Mouse (Mus musculus) hindbrain, embryonic 13.5 days (tissue): Measurements from ENCODE around the gene Eif4g3. TPM values are rescaled to one million over a fixed set of nuclear protein-coding genes. Genes with fewer than 3 reads are reported as not detected.
"Not testable (repeated sequence)": the region's sequence is repeated elsewhere in the genome, so short reads cannot be mapped to it uniquely, and the experiment has no call there.

ENCODE experiments used
- ATAC-seq: fragments of 200-750 bp; cut with Nextera tagmentation; 2 replicates; pipeline ENCODE4 v1.8.0; 2017; ENCODE audit warnings: moderate TSS enrichment; ENCODE audit not compliant: low FRiP score
- H3K27ac ChIP-seq: fragments of 300-500 bp; sonication (generic); 2 replicates; pipeline ENCODE4 v1.5.1; 2015; ENCODE audit warnings: inconsistent platforms, mild to moderate bottlenecking, moderate library complexity
- H3K27me3 ChIP-seq: fragments of 300-500 bp; sonication (generic); 2 replicates; pipeline ENCODE4 v1.6.1; 2015; ENCODE audit warnings: mild to moderate bottlenecking, inconsistent platforms
- H3K36me3 ChIP-seq: fragments of 300-500 bp; sonication (generic); 2 replicates; pipeline ENCODE4 v1.6.1; 2015; ENCODE audit warnings: mild to moderate bottlenecking, inconsistent platforms
- H3K4me1 ChIP-seq: fragments of 300-500 bp; sonication (generic); replicated peaks from 2 replicates; pipeline ENCODE4 v1.6.1; 2015; ENCODE audit warnings: inconsistent platforms
- H3K4me2 ChIP-seq: fragments of 300-500 bp; sonication (generic); 2 replicates; pipeline ENCODE4 v1.6.1; 2015; ENCODE audit warnings: inconsistent platforms, mild to moderate bottlenecking, moderate library complexity
- H3K4me3 ChIP-seq: fragments of 300-500 bp; sonication (generic); 2 replicates; pipeline ENCODE4 v1.5.1; 2015; ENCODE audit warnings: mild to moderate bottlenecking, inconsistent platforms
- H3K9ac ChIP-seq: fragments of 300-500 bp; sonication (generic); 2 replicates; pipeline ENCODE4 v1.6.1; 2015; ENCODE audit warnings: mild to moderate bottlenecking, inconsistent platforms
- H3K9me3 ChIP-seq: fragments of 300-500 bp; sonication (generic); 2 replicates; pipeline ENCODE4 v1.6.1; 2016; ENCODE audit warnings: inconsistent platforms
- WGBS: fragments of 180-500 bp; shearing (Covaris S2); methylation state at CpG from one replicate; pipeline ENCODE4 v1.1.7; 2015; 5-methylcytosine and 5-hydroxymethylcytosine counted together
- polyA plus RNA-seq: library from polyadenylated mRNA; unstranded; fragments of >200 nt; fragmentation: Nextera tagmentation; extraction: Ambion mirVana; gene quantifications from 2 replicates; pipeline ENCODE4 v1.2.1, GENCODE M21; 2015

Gene Eif4g3
- polyA plus RNA-seq, 1 experiment from 2014 or later = 48.7 TPM

- peaks cover 40% of the 10 kb centered on the region for H3K36me3 ChIP-seq
Measured at GRCm38 (mm10) chr4:137963881-137964584, 28.8 kb upstream of the Eif4g3 start.

GRCm38 (mm10) chr4:137964585-137964930, 28.3 kb upstream of the Eif4g3 start:
- 95% methylated on average over 11 of the region's 11 CpGs for WGBS
- Histone ChIP-seq H3K9me3 (0 out of 2 replicates have a peak, but pooled peaks cover 3% of the 10 kb centered on the region), H3K36me3 (peaks cover 35% of the 10 kb centered on the region), H3K27ac (no peak overlapping the region), H3K4me1 (no peaks in the 10 kb centered on the region), H3K27me3 (no peaks in the 10 kb centered on the region), H3K9ac (no peak overlapping the region), H3K4me3 (no peak overlapping the region), H3K4me2 (no peak overlapping the region)
- ATAC-seq = no peak

More at GRCm38 (mm10) chr4:137963881-137964584, 28.8 kb upstream of the Eif4g3 start:
- Histone ChIP-seq H3K27me3 (no peaks in the 10 kb centered on the region), H3K4me2 (no peak overlapping the region), H3K9me3 (0 out of 2 replicates have a peak, but pooled peaks cover 7% of the 10 kb centered on the region), H3K9ac (no peak overlapping the region), H3K4me1 (no peaks in the 10 kb centered on the region), H3K4me3 (no peak overlapping the region), H3K27ac (no peak overlapping the region)
- WGBS = 42% methylated on average over 6 of the region's 9 CpGs
- ATAC-seq = no peak; the same call in 1 of the 2 replicates

DNA sequence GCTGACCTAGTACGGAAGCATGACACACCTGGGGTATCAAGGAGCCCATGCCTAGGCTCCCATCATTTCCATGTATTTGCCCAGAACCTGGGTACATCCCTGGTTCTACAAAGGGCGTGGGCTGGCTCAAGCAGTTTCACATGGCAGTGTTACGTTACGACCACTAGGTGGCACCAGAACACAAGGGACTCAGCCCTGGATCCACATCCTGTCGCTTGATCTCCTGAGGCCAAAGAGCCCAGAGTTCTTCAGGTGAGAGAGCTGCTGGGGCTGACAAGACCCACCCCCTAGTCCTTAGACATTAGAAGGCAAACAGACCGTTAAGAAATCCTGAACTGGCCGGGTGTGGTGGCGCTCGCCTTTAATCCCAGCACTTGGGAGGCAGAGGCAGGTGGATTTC, 24.6 kb upstream of the Eif4g3 start:
- ATAC-seq = peak; percentile 30; the same call in 1 of the 2 replicates
- no peaks in the 10 kb centered on the region for H3K9me3 ChIP-seq
- peaks cover 3% of the 10 kb centered on the region; the same call in 1 of the 2 replicates for H3K36me3 ChIP-seq
- no peak overlapping the region for H3K4me3 ChIP-seq
- no peak overlapping the region for H3K9ac ChIP-seq
- no peaks in the 10 kb centered on the region for H3K4me1 ChIP-seq
- no peak overlapping the region for H3K4me2 ChIP-seq
- no peak overlapping the region for H3K27ac ChIP-seq
- no peaks in the 10 kb centered on the region for H3K27me3 ChIP-seq
- WGBS = 10% methylated on average over 9 of the region's 9 CpGs

GRCm38 (mm10) chr4:137970623-137971199, 22.1 kb upstream of the Eif4g3 start:
- not testable (repeated sequence) for H3K27ac ChIP-seq, H3K4me2 ChIP-seq, H3K4me3 ChIP-seq, H3K9me3 ChIP-seq, H3K27me3 ChIP-seq, H3K4me1 ChIP-seq, H3K9ac ChIP-seq, H3K36me3 ChIP-seq, ATAC-seq
- no CpG with 5 or more reads among the region's 11 CpGs for WGBS

GRCm38 (mm10) chr4:137974856-137975432, 17.9 kb upstream of the Eif4g3 start:
- WGBS = no CpG with 5 or more reads among the region's 11 CpGs
- H3K27me3 ChIP-seq, H3K27ac ChIP-seq, H3K4me3 ChIP-seq, H3K9ac ChIP-seq, H3K4me2 ChIP-seq, H3K9me3 ChIP-seq, H3K4me1 ChIP-seq, H3K36me3 ChIP-seq: not testable (repeated sequence)
- ATAC-seq = peak; percentile 44; the same call in 1 of the 2 replicates

GRCm38 (mm10) chr4:137979066-137979644, 13.7 kb upstream of the Eif4g3 start:
- H3K4me2 ChIP-seq, H3K27me3 ChIP-seq, H3K27ac ChIP-seq, H3K9me3 ChIP-seq, H3K36me3 ChIP-seq, H3K4me3 ChIP-seq, H3K9ac ChIP-seq, H3K4me1 ChIP-seq: not testable (repeated sequence)
- no CpG with 5 or more reads among the region's 11 CpGs for WGBS
- peak; percentile 40; the same call in 1 of the 2 replicates for ATAC-seq

DNA sequence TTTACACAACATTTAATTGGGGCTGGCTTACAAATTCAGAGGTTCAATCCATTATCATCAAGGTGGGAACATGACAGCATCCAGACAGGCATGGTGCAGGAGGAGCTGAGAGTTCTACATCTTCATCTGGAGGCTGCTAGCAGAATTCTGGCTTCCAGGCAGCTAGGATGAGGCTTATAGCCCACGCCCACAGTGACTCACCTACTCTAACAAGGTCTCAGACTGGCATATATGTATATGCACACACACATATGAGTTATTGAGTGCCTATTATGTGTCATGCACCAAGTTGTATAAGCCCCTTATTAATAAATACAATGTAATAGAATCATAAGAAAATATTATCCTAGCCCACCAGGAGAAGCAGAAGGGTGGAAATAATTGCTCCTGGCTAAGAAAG, 10.0 kb upstream of the Eif4g3 start:
- no peak overlapping the region for H3K27ac ChIP-seq
- peaks cover 5% of the 10 kb centered on the region; the same call in 1 of the 2 replicates for H3K4me1 ChIP-seq
- no peak overlapping the region for H3K9ac ChIP-seq
- ATAC-seq = no peak
- H3K9me3 ChIP-seq = no peaks in the 10 kb centered on the region
- WGBS = 89% methylated on average over 1 of the region's 1 CpGs
- no peak overlapping the region for H3K4me3 ChIP-seq
- H3K4me2 ChIP-seq = no peak overlapping the region
- no peaks in the 10 kb centered on the region for H3K27me3 ChIP-seq
- no peaks in the 10 kb centered on the region for H3K36me3 ChIP-seq

DNA sequence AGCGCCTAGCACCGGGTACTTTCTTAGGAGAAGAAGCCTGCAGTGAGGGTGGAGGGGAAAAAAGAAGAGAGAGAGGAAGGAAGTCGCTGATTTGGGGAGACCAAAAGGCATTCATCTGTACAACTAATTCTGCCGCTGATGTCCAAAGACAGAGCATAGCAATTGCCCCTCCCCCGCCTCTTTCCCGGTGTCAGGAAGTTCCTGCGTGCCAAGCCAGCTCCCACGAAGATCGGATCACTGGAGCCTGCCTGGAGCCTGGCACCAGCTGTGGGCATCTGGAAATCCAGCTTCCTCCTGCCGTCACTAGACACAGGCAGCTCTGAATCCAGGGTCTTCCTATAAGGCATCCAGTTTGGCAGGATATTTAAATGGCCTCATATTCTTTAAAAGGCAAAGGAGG, 8.6 kb upstream of the Eif4g3 start:
- Histone ChIP-seq H3K9ac (no peak overlapping the region), H3K27ac (no peak overlapping the region), H3K4me2 (no peak overlapping the region), H3K9me3 (no peaks in the 10 kb centered on the region), H3K4me1 (peaks cover 5% of the 10 kb centered on the region; the same call in 1 of the 2 replicates), H3K27me3 (no peaks in the 10 kb centered on the region), H3K4me3 (no peak overlapping the region), H3K36me3 (no peaks in the 10 kb centered on the region)
- 43% methylated on average over 10 of the region's 10 CpGs for WGBS
- no peak for ATAC-seq

DNA sequence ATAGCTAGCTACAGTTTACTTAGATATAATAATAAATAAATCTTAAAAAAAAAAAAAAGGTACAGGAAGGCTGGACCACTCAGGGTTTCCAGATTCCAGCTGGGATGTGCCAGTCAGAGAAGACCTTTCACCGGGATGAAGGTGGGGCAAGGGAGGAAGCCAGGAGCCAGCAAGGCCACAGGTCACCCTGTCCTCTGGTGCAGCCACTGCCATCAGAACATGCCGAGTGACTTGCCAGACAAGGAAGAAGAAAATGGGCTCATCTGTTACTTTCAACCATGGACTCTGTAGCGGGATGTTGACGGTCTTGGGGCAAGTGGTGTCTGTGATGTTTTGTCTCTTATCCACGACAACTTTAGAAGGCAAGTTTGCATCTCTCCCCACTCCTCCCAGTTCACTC, 8.1 kb upstream of the Eif4g3 start:
- no peak overlapping the region for H3K27ac ChIP-seq
- 86% methylated on average over 5 of the region's 5 CpGs for WGBS

GRCm38 (mm10) chr4:137989426-137989825, 3.4 kb upstream of the Eif4g3 start:
- WGBS = 80% methylated on average over 5 of the region's 5 CpGs

More for the DNA sequence above, 8.1 kb upstream of the Eif4g3 start:
- peaks cover 5% of the 10 kb centered on the region; the same call in 1 of the 2 replicates for H3K4me1 ChIP-seq
- no peaks in the 10 kb centered on the region for H3K27me3 ChIP-seq
- H3K9ac ChIP-seq = no peak overlapping the region
- no peak overlapping the region for H3K4me2 ChIP-seq
- no peaks in the 10 kb centered on the region for H3K9me3 ChIP-seq
- no peak overlapping the region for H3K4me3 ChIP-seq
- H3K36me3 ChIP-seq = no peaks in the 10 kb centered on the region
- ATAC-seq = no peak

DNA sequence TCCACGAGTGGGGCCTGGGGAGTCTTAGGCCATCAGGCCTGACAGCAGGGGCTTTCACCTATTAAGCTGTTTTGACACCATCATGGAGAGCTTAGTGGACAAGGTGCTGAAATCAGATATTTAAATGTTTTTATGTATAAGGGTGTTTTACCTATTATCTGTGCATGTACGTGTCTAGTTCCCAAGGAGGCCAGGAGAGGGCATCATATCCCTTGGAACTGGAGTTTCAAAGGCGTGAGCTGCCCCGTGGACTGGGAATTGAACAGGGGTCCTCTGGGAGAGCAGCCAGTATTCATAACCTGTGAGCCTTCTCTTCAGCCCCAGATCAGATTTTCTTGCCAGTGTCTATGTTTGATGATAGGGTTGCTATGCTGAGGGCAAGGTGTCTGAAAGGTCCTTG, 2.4 kb upstream of the Eif4g3 start:
- Histone ChIP-seq H3K4me1 (peaks cover 15% of the 10 kb centered on the region), H3K9ac (no peak overlapping the region), H3K36me3 (no peaks in the 10 kb centered on the region), H3K27me3 (no peaks in the 10 kb centered on the region), H3K4me2 (no peak overlapping the region), H3K27ac (no peak overlapping the region), H3K4me3 (no peak overlapping the region), H3K9me3 (no peaks in the 10 kb centered on the region)
- WGBS = 85% methylated on average over 4 of the region's 4 CpGs
- no peak for ATAC-seq

More at GRCm38 (mm10) chr4:137989426-137989825, 3.4 kb upstream of the Eif4g3 start:
- no peak overlapping the region for H3K27ac ChIP-seq
- no peak overlapping the region for H3K9ac ChIP-seq
- peaks cover 7% of the 10 kb centered on the region for H3K4me1 ChIP-seq
- no peak overlapping the region for H3K4me3 ChIP-seq
- H3K9me3 ChIP-seq = no peaks in the 10 kb centered on the region
- no peaks in the 10 kb centered on the region for H3K36me3 ChIP-seq
- H3K27me3 ChIP-seq = no peaks in the 10 kb centered on the region
- H3K4me2 ChIP-seq = no peak overlapping the region
- ATAC-seq = no peak

DNA sequence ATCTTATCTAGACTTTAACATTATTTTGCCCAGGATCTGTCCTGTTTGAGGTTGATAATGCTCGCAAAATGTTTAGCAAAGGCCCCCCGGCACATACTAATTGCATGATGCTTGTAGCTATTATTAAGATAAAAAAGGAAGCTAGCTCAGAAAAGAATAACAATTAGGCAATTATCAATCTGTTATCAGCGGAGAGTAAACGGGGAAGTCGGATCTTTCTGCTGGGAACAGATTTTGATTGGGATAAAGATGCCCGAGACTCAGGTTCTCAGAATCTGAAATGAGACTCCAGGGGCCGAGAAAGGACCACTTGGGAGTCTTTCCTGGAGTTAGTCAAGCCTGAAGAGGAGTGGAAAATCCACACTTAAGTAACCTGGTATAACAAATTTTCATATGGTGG, 1.6 kb upstream of the Eif4g3 start:
- 61% methylated on average over 7 of the region's 7 CpGs for WGBS
- no peak for ATAC-seq
- H3K4me1 ChIP-seq = peaks cover 23% of the 10 kb centered on the region
- no peak overlapping the region for H3K4me2 ChIP-seq
- no peaks in the 10 kb centered on the region for H3K27me3 ChIP-seq
- no peaks in the 10 kb centered on the region for H3K9me3 ChIP-seq
- H3K36me3 ChIP-seq = no peaks in the 10 kb centered on the region
- H3K27ac ChIP-seq = no peak overlapping the region
- no peak overlapping the region for H3K4me3 ChIP-seq
- H3K9ac ChIP-seq = no peak overlapping the region
